Mouse (Mus musculus): Measurements from ENCODE around the gene Bpifb1.

- no peak for TF ChIP-seq GATA1 (IDR thresholded peaks at IDR 0.05; ENCODE audit: low read length)
- no peak for TF ChIP-seq TAL1 (IDR thresholded peaks at IDR 0.05; ENCODE audit: low read length)
Observed at GRCm38 (mm10) chr2:154158433-154158832, 32.2 kb upstream of the Bpifb1 start.
